Mouse (Mus musculus): Measurements from ENCODE around the gene Rps24.

- TF ChIP-seq CTCF (IDR thresholded peaks at IDR 0.05; ENCODE audit: control insufficient read depth, insufficient read depth, insufficient replicate concordance, low read depth, low read length) (no peak), POLR2A (IDR thresholded peaks at IDR 0.05; ENCODE audit: control insufficient read depth, low read depth, low read length) (no peak)
Observed at GRCm38 (mm10) chr14:24499478-24499877, 12.6 kb downstream of the Rps24 start.

Measured in testis, adult 2 months (tissue).